Mouse (Mus musculus): Measurements from ENCODE around the gene Vegfa.

Gene Vegfa

DNA sequence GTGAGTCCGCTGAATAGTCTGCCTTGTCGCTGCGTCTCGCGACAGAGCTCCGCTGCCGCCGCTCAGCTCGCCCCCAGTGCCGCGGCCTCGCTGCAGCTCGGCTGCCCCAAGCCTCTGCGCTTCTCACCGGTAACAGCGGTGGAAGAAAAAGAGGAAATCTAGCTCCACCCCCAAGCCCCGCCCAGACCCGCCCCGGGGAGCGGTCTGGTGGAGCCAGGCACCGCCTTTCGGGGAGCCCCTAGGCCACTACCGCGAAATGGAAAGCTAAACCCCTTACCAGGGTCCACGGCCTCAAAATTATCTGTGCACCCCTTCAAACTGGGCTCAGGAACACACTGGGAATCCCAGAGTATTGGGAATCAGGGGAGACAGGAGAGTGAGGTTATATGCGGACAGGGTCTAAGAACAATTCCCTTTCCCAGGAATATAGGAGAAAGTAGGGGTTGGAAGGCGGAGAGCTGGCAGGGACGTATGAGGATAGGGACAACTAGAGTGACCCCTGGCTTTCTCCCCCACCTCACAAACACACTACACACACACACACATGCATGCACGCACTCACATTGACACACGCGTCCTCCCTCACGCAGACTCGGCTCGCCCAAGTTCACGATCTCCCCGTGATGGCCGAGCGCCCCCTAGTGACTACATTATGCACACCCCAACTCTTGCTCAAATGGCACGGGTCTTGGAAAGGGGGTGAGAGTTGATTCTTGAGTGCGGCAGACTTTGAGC, at the start of gene Vegfa:
Gene Vegfa (minus strand): TSS at position 113 of the 735 bp plus-strand sequence.
- in situ Hi-C loops (cut with MboI; ENCODE audit: low pct_unique_long_range_greater_than_20kb in 1 of 2, low sequenced_read_pairs in 2 of 2, unreplicated experiment in 1 of 2), result loop anchor here (5.0 to 25.0 kb wide), 2 partner anchors 185 to 295 kb away; partner anchors contain the start of gene 1600014C23Rik (in 1 of the 2)

DNA sequence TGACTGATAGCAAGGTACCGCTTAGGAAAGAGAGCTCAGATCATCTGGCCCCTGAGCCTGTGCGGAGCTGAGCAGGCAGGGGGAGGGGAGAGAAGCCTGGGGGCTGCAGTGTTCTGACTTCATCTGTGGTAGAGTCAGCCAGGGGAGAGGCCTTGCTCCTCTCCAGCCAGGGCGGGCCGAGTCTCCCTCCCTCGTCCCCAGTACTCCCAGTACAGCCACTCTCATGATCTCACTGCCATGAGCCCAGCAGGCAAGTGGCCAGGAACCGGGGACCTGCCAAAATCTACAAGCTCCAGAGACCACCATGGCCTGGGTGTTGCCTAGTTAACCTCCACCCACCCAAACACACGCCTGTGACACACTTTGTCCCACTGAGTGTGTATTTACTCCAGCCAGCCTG, 49.5 kb upstream of the Vegfa start:
- in situ Hi-C loops (cut with MboI; ENCODE audit: low pct_unique_long_range_greater_than_20kb in 1 of 2, low sequenced_read_pairs in 2 of 2, unreplicated experiment in 1 of 2), result no loop called here

DNA sequence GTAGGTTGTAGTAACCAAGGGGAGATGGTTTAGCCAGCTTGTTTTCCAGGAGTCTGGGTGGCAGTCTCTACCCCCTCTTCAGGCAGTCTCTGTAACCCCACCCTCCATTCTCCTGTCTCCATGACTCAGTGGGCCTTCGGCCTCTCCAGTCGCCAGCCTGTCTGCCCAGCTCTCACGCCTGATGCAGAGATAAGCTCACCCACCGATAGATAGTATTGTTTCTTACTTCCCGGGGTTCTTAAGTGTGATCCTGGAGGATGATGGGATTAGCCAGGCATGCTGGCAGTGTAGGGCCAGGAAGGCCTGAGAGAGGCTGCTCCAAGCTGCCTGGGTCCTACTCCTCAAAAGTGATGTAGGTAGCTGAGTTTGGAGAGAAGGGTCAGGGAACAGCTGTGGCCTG, 48.9 kb upstream of the Vegfa start:
- in situ Hi-C loops (cut with MboI; ENCODE audit: low pct_unique_long_range_greater_than_20kb in 1 of 2, low sequenced_read_pairs in 2 of 2, unreplicated experiment in 1 of 2), result no loop called here

DNA sequence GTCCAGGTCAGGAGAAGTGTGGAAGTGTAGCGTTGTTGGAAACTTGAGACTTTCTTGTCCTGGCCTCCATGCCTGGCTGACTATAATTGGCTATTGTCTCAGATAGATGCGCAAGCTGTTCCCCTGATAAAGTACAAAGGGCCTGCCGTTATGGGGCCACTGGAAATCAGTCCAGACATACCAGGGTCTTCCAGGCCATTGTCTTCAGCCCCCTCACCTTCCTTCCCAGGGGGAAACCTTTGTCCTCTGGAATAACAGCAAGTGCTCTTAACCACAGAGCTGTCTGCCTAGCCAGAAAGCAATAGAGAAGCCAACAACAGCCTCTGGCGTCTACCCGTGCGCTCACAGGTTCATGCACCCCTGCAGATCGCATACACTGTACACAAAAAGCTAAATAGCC, 48.2 kb upstream of the Vegfa start:
- in situ Hi-C loops (cut with MboI; ENCODE audit: low pct_unique_long_range_greater_than_20kb in 1 of 2, low sequenced_read_pairs in 2 of 2, unreplicated experiment in 1 of 2), result no loop called here

DNA sequence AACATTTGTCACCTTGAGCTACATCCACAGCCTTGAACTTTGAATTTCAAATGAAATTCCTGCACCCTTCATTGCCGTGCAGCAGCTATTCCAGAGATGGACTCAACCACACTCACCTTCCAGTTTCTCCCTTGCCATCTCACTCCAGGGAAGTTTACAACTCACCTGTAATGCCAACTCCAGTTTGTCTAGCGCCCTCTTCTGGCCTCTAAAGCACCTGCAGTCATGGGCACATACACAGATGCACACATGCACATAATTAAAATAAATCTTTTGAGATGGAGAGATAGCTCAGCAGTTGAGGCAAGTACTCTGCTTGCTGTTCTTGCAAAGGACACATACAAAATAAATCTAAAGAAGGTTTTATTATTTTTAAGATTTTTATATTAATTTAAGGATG, 46.9 kb upstream of the Vegfa start:
- in situ Hi-C loops (cut with MboI; ENCODE audit: low pct_unique_long_range_greater_than_20kb in 1 of 2, low sequenced_read_pairs in 2 of 2, unreplicated experiment in 1 of 2), result no loop called here

DNA sequence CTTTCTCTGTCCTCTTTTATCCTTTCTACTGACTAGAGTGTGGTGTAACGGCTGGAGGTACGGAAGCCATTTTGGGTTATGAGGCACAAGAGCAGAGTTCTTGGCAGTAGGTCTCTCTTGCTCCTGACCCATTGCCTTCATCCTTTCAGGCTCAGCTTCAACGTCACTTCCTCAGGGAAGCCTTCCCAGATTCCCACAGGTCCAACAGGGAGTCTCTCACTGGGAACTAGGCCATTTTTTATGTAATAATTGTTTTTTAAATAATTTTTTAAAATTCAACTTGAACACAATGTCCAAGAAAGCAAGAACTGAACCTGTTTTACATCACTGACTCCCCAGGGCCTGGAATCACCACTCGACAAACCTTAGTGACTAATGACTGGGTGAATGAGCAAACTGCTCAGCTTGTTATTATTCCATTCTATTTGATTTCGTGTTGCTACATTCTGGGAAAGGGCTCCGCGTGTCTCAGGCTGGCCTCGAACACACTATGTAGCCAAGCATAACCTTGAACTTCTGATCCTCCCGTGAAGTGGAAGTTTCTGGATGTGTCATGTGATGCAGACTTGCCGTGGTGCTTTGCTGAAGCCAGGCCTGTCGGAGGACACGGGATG, 45.9 kb upstream of the Vegfa start:
- in situ Hi-C loops (cut with MboI; ENCODE audit: low pct_unique_long_range_greater_than_20kb in 1 of 2, low sequenced_read_pairs in 2 of 2, unreplicated experiment in 1 of 2), result no loop called here

DNA sequence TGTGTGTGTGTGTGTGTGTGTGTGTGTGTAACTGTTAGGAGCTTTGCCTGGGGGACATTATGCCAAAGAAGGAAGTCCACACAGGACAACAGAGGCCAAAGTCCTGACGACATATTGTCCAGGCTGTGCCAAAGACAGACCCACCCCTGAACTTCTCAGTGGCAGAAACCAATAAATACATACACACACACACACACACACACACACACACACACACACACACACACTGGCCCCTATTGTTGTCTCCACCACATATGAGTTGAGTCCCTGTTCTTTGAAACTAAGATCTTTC, 44.0 kb upstream of the Vegfa start:
- in situ Hi-C loops (cut with MboI; ENCODE audit: low pct_unique_long_range_greater_than_20kb in 1 of 2, low sequenced_read_pairs in 2 of 2, unreplicated experiment in 1 of 2), result no loop called here

DNA sequence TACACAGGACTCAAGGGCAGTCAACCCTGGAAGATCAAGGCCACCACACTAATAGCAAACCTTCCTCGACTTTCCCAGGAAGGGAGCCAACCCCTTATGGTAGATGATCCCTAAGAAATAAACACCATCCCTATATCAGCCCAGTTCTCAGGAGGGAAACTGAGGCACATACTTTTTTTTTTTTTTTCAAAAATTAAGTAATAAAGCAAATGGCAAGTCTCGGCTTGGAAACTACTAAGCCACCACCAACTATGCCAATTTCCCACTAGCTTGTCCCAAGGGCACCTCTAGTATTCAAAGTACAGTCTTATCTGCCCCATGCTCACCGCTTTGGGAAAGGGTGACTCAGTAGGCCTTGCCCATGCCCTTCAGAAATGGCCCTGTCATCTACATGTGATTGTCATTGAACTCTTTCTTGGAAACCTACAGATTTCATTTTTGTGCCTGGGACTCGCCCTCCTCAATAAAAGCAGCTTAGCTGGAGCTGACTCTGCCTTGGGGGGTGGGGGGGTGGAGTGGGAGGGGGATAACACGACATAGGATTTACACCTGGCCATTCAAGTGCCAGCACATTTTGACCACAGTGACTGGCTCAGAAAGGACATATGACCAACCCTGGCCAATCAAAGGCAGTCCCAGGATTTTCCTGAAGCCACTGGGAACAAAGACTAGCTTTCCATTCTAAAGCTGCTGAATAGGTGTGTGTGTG, 43.5 kb upstream of the Vegfa start:
- in situ Hi-C loops (cut with MboI; ENCODE audit: low pct_unique_long_range_greater_than_20kb in 1 of 2, low sequenced_read_pairs in 2 of 2, unreplicated experiment in 1 of 2), result no loop called here

DNA sequence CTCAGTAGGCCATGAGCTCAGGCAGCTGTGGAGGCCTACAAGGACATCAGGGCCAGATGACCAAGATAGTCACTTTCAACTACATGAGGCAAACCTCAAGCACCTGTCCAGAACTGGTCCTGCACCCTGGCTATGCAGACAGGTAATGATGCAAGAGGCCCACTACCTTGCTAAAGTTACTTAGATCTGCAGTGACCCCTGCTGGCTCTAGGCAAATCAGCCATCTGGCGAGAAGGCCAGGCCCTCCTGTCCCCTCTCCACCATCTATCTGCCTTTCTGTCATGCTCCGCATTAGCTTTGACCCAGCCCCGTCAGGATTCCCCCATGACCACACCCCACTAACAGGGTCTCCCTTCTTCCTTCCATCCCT, 42.9 kb upstream of the Vegfa start:
- in situ Hi-C loops (cut with MboI; ENCODE audit: low pct_unique_long_range_greater_than_20kb in 1 of 2, low sequenced_read_pairs in 2 of 2, unreplicated experiment in 1 of 2), result no loop called here

DNA sequence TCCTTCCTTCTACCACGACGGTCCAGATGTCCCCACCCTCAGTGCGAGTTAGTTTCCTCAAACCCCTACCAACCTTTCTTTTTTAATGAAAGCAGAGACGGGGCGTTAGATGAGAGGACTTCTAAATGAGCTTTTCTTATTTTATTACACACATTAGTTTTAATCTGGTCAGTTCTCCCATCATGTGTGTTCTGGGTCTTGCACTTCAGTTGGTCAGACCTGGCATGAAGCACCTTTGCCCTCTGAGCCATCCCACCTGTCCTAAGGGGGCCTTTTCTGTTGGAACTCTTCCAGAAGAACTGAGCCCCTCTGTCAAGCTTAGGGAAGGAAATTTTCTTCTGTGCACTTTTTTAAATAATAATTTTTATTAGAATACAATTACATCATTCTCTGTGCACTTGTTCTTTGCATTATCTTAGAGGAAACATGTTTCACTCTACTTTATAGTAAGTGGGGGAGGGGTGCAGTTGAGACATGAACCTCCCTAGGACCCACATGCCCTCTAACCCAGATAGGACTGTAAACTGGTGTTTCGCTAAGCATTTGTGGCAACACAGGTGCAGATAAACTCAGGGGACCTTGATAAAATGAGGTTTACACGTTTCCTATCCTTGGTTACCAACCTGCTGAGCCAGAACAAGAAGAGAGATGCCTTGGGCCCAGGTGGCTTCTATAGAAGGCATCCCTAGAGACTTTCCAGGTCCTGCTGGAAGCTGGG, 42.4 kb upstream of the Vegfa start:
- in situ Hi-C loops (cut with MboI; ENCODE audit: low pct_unique_long_range_greater_than_20kb in 1 of 2, low sequenced_read_pairs in 2 of 2, unreplicated experiment in 1 of 2), result no loop called here

DNA sequence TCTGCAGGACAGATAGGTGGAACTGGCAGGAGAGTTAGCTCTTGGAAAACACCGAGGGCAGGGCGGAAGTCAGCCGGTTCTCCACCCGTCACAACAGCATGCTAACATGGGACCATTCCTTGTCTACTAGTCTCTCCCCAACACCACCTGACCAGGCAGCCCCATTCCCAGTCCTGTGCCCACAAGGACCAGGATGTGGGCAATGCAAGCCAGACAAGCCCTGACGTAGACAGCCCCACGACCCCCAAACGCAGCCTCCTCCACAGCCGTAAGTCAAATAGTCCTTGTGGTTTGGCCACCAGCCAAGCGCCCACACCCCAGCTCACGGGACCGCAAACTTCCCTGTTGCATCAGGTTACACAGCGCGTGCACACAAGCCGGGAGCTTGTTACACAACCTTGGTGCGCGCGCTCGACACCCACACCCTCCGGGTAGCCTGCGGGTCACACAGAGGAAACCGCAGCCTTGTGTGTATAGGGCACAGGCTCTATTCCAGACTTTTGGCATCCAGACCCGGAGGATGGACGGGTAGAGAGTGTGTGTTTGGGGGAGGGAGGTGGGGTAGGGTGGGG, 41.6 kb upstream of the Vegfa start:
- in situ Hi-C loops (cut with MboI; ENCODE audit: low pct_unique_long_range_greater_than_20kb in 1 of 2, low sequenced_read_pairs in 2 of 2, unreplicated experiment in 1 of 2), result no loop called here

DNA sequence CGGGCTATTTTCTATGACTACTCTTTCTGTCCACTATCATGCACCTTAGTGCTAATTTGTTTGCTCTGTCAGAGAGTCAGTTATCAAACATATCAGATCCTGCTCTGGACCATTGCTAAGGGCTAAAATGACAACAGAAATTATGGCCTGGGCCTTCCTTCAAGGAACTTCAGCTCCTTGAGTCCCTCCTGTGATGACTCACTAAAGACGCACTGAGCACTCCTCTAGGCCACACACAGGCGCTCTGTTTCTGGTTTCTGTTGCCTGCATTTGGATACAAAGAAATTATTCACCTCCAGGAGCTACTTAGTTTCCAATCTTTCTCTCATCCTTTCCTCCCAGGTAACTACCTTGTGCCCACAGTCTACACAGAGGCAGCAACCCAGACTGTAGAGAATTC, 39.4 kb upstream of the Vegfa start:
- in situ Hi-C loops (cut with MboI; ENCODE audit: low pct_unique_long_range_greater_than_20kb in 1 of 2, low sequenced_read_pairs in 2 of 2, unreplicated experiment in 1 of 2), result no loop called here

DNA sequence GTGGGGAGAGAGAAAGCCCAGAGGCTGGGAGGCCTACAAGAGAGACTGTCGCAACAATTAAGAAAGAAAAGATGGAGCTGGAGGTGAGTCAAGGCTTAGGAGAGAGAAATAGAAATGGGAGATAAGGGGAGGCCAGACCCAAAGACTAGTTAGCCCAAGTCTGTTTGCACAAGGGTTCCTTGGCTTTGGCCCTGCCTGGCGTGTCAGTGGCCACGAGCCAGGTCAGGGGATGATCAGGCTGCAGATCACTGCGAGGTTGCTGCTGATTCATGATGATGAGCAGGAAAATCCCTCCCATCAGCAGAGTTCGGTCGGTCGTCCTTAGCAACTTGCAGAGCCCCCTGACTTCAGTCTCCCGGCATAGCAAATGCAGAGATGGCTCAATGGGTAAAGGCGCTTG, 37.9 kb upstream of the Vegfa start:
- in situ Hi-C loops (cut with MboI; ENCODE audit: low pct_unique_long_range_greater_than_20kb in 1 of 2, low sequenced_read_pairs in 2 of 2, unreplicated experiment in 1 of 2), result no loop called here

DNA sequence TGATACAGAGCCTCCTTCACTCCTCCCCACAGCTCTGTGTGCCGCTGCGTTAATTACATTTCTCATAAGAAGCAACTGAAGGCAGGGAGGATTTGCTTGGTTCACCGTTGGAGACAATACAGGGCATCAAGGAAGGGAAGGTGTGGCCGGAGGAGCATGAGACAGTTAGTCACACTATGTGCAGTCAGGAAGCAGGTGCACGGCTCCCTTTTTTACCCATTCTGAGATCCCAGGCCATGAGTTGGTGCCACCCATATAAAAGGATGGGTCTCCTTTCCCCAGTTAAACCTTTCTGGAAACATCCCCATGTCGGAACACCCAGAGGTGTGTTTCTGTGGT, 31.8 kb upstream of the Vegfa start:
- in situ Hi-C loops (cut with MboI; ENCODE audit: low pct_unique_long_range_greater_than_20kb in 1 of 2, low sequenced_read_pairs in 2 of 2, unreplicated experiment in 1 of 2), result no loop called here

DNA sequence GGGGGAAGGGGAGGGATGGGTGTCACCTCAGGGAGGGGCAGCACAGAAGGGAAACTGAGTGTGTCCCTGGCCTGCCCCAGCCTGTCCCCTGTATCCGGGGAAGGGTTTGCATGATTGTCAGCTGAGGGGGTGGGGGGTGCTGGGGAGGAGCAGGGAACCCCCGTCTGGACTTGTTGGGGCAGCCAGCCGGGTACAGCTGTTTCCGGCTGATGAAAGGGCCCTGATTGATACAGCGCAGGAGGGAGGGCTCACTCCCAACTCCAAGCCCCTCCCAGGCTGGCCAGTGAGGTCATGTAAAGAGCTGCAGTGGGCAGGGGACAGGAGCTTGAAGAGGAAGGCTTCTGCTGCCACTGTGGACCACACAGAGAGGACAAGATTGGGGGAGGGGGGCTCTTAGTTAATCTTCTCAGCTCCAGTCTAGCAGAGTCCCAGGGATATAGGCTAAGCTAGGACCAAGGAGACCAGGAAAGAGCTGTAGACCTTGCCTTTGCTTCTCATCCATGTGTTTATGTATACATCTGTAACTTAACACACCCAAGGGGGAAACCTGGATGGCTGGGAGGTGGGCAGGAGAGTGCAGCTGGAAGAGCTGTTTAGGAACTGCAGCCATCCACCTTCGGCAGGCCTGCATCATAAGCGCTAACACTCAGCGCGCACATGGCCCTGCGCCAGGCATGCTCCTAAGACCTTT, 31.3 kb upstream of the Vegfa start:
- in situ Hi-C loops (cut with MboI; ENCODE audit: low pct_unique_long_range_greater_than_20kb in 1 of 2, low sequenced_read_pairs in 2 of 2, unreplicated experiment in 1 of 2), result no loop called here

DNA sequence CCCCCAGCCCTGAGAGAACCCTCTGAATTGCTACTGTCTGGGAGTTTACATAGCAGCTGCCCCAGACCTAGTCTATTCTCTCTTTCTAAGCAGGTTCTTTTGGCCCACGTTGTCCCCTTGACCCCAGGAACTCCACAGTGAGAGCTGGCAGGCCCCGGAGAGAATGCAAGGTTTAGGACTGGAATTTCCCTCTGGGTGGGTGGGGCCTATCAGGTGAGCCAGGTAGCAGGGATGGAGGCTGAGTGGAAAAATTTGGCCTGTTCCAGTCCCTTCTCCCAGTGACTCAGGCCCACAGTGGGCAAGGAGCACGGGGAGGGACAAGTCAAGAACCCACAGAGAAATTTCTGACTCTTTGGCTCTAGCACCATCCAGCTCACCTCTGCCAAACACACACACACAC, 28.1 kb upstream of the Vegfa start:
- in situ Hi-C loops (cut with MboI; ENCODE audit: low pct_unique_long_range_greater_than_20kb in 1 of 2, low sequenced_read_pairs in 2 of 2, unreplicated experiment in 1 of 2), result no loop called here

DNA sequence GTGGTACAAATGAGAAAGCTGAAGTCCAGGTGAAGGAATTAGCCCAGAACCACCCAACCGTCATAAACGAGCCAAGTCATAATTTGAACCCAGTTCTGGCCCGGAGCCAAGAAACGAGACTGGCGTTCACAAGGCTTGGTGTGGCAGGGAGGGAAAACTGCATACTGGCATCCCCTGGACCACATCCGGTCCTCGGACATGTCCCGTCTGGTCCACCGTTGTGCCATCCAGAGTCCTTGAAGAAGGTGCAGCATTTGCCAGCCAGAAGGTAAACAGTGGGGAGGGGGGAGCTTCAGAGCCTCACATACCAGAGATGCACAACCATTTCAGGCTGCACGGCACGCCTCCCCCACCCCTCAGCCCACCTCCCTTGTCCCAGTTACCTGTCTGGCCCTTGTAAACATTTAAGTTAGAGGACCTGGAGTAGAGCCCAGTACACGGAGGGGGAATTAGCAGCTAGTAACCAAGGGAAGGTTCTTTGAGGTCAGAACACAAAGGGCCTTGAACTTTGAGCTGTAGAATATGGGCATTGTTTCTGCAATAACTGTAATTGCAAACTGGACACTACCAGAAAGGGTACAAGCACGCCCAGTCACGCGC, 27.2 kb upstream of the Vegfa start:
- in situ Hi-C loops (cut with MboI; ENCODE audit: low pct_unique_long_range_greater_than_20kb in 1 of 2, low sequenced_read_pairs in 2 of 2, unreplicated experiment in 1 of 2), result no loop called here

DNA sequence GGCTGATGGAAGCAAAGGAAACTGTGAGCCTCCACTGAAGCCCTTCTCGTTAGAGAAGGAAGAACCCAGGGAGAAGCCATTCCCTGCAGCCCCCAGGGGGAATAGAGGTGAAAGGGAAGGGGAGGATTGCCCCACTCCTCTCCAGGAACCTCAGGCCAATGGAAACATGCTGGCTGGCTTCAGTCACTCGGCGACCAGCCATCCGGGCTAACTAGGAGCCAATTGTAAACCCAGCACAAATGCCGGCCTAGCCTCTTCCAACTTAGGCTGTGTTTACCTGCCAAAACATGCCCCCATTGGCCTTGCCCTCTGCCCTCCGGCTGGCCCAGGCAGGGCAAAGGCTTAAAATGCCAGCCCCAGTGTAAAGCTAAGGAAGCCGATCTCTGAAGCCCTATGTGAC, 24.1 kb upstream of the Vegfa start:
- in situ Hi-C loops (cut with MboI; ENCODE audit: low pct_unique_long_range_greater_than_20kb in 1 of 2, low sequenced_read_pairs in 2 of 2, unreplicated experiment in 1 of 2), result no loop called here

Data from mouse embryonic stem cell (cell line).